Mouse (Mus musculus) testis, adult 2 months (tissue): ENCODE results near the gene Bok. TPM values are rescaled to one million over a fixed set of nuclear protein-coding genes. Genes with fewer than 3 reads are reported as not detected.

Experiments used
- H3K27ac ChIP-seq: fragments of 200-500 bp; 2 replicates; pipeline ENCODE4 v1.5.1; 2012; ENCODE audit warnings: low read depth, low read length; ENCODE audit not compliant: control insufficient read depth, insufficient read depth
- H3K27me3 ChIP-seq: fragments of 200-500 bp; 2 replicates; pipeline ENCODE4 v1.6.1; 2012; ENCODE audit warnings: mild to moderate bottlenecking, low read length, moderate library complexity; ENCODE audit not compliant: control insufficient read depth, insufficient read depth
- H3K36me3 ChIP-seq: fragments of 200-500 bp; 2 replicates; pipeline ENCODE4 v1.6.1; 2012; ENCODE audit warnings: mild to moderate bottlenecking, low read length; ENCODE audit not compliant: control insufficient read depth, insufficient read depth
- H3K4me1 ChIP-seq: fragments of 200-500 bp; 2 replicates; pipeline ENCODE4 v1.6.1; 2012; ENCODE audit warnings: low read length; ENCODE audit not compliant: control insufficient read depth, insufficient read depth
- H3K4me3 ChIP-seq: fragments of 200-500 bp; 2 replicates; pipeline ENCODE4 v1.5.1; 2012; ENCODE audit warnings: low read depth, mild to moderate bottlenecking, low read length, moderate library complexity, mixed read lengths; ENCODE audit not compliant: control insufficient read depth
- CTCF ChIP-seq: fragments of 200-500 bp; IDR thresholded peaks from 2 replicates; pipeline ENCODE4 v1.5.1; 2012; ENCODE audit warnings: low read depth, mild to moderate bottlenecking, inconsistent platforms, low read length, moderate library complexity; ENCODE audit not compliant: control insufficient read depth, insufficient read depth, insufficient replicate concordance
- POLR2A ChIP-seq: fragments of 200-500 bp; IDR thresholded peaks from 2 replicates; pipeline ENCODE4 v1.6.1; 2012; ENCODE audit warnings: low read depth, mild to moderate bottlenecking, inconsistent platforms, low read length, moderate library complexity; ENCODE audit not compliant: control insufficient read depth
- polyA plus RNA-seq: library from polyadenylated mRNA; depleted of rRNA; stranded (reverse); fragments of >200 nt; gene quantifications from 2 replicates; pipeline ENCODE4 v1.2.3, GENCODE M21; 2012

The Bok gene
- polyA plus RNA-seq, 1 experiment, result 5.6 TPM

DNA sequence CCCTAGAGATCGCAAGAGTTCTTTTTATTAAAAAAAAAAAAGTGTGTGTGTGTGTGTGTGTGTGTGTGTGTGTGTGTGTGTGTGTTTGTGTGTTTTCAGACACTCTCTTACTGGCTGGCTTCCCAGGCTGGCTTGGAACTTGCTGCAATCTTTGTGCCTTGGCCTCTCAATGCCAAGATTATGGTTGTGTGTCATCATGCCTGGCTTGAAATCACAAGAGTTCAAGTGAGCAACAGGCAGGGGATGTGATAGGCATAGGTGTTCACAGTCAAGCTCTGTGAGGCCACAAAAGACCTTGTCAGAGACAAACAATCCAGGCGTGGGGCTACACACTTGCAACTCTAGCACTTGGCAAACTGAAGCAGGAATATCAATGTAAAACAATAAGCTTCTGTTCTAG lies 7.1 kb upstream of the Bok start:
- Histone ChIP-seq H3K4me3 (no peak overlapping the region), H3K27ac (no peak overlapping the region), H3K27me3 (no peaks in the 10 kb centered on the region), H3K36me3 (no peaks in the 10 kb centered on the region), H3K4me1 (no peaks in the 10 kb centered on the region; the same call in 1 of the 2 replicates)
- TF ChIP-seq POLR2A (no peak), CTCF (no peak)

DNA sequence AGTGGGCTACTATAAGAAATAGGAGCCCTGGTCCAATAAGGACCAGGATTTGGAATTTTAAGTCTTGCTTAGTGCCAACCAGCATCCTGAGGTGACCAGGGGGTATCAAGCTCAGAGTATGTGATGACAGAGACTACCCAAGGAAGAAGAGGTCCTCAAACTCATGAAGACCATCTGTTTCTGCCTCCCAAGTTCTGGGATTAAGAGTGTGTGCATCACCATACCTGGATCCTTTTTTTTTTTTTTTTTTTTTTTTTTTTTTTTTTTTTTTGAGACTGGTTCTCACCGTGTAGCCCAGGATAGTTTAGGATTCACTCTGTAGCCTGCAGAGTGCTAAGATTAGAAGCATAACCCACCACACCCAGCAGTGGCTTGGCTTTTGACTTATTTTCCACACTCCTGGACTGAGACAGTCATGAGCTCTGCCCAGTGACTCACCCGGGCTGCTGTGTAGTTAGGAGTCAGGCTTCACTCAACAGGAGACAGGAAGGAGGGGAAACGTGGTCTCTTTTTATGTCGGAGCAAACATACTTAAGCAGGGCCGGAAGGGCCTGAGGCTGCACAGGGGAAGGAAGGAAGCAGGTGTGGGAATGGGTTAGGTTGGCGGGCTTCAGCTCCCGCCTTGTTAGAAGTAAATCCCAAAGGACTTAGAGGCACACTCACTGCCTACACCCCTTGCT lies 5.4 kb upstream of the Bok start:
- Histone ChIP-seq H3K27me3 (no peaks in the 10 kb centered on the region), H3K36me3 (no peaks in the 10 kb centered on the region), H3K4me1 (no peaks in the 10 kb centered on the region), H3K27ac (no peak overlapping the region), H3K4me3 (no peak overlapping the region)
- TF ChIP-seq POLR2A, result no peak
- TF ChIP-seq CTCF, result no peak

DNA sequence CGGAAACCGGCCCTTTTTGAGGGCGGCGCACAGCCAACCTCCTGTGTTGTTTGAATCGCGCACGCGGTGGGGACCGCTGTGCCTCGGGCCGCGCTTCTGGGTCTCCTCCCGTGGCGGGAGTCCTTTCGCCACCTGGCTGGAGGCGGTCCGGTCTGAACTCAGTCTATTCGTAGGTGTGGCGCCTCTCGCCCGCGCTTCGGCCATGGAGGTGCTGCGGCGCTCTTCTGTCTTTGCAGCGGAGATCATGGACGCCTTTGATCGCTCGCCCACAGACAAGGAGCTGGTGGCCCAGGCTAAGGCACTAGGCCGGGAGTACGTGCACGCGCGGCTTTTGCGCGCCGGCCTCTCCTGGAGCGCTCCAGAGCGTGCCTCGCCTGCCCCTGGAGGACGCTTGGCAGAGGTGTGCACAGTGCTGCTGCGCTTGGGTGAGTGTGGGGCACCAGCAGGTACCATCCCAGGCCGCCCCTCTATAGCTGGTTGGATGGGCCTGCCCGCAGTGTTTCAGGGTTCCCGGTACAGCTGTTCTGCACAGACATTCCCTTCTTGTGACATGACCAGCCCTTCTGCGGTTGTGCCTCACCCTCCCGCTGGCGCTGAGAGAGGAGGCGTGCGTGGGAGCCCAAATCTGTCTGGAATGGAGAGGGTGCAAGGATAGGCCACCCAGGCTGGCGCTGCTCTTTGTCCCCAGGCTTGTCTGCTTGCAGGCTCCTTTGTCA lies 943 bp downstream of the Bok start:
- H3K4me3 ChIP-seq, result peak overlapping the region; percentile 60
- no peaks in the 10 kb centered on the region for H3K27me3 ChIP-seq
- no peaks in the 10 kb centered on the region for H3K36me3 ChIP-seq
- no peak for TF ChIP-seq CTCF
- TF ChIP-seq POLR2A, result no peak
- H3K27ac ChIP-seq, result peak overlapping the region; percentile 23; the same call in 1 of the 2 replicates
- peaks cover 13% of the 10 kb centered on the region for H3K4me1 ChIP-seq

DNA sequence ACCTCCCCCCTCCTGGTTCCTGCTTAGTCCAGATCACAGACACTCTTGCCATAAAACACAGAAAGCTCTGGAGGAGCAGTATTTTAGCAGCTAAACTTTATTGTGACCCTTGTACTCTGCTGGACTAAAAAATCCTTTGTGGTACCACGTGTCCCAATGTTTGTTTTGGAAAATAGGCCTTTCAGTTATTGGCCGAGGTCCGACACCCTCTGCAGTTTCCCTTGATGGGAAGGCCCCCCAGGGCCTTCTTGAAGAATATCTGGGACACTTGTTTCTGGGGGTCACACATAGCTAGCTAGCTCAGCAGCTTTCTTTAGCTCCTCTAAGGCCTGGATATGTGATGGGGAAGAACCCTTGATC lies 1.5 kb downstream of the Bok start:
- TF ChIP-seq POLR2A, result no peak
- no peak for TF ChIP-seq CTCF
- H3K4me1 ChIP-seq, result peaks cover 13% of the 10 kb centered on the region
- no peaks in the 10 kb centered on the region for H3K36me3 ChIP-seq
- no peak overlapping the region for H3K4me3 ChIP-seq
- H3K27ac ChIP-seq, result no peak overlapping the region; the same call in 1 of the 2 replicates
- no peaks in the 10 kb centered on the region for H3K27me3 ChIP-seq

DNA sequence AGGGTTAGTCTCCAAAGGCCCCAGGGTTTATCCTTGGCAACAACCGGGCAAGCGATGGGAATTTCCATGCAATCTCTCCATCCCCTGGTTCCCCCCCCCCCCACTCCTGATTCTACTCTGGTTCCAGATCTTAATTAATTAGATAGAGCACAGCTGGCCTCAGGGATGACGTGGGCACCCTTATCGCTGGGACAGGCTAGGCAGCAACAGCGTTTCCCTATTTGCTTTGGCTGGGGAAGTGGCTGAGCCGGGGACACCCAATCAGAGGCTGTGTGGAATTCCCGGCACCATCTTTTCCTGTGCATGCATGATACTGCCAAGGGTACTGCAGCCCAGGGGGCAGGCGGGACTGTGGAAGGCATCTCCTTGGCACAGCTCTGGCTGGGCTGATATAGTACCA lies 2.7 kb downstream of the Bok start:
- Histone ChIP-seq H3K4me3 (no peak overlapping the region), H3K36me3 (no peaks in the 10 kb centered on the region), H3K4me1 (peaks cover 13% of the 10 kb centered on the region), H3K27me3 (no peaks in the 10 kb centered on the region), H3K27ac (no peak overlapping the region)
- no peak for TF ChIP-seq CTCF
- TF ChIP-seq POLR2A, result no peak

DNA sequence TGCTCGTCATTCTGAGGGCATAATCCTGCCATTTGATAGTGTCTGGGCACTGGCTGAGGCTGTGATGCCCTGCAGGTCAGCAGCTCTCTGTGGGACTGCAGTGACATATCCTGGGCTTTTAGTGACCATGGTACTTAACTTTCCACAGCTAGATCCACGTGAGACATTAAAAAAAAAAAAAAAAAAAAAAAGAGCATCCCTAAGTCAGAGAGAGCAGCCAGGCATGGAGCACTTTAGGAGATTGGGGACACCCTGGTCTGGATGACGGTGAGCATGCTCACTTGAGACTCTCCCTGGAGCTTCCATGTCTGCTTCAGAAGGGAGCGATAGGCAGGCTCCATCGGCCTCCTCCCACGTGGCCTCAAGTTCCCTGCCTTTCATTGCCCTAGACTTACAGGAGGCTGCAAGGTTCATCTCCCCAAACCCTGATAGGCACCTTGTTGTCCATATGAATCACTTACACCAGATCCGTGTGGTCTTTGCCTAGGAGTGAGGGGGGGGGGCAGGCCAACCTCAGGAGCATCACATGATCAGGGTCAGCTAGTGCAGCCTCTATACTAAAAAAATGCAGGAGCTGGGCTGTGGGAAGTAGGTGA lies 4.5 kb downstream of the Bok start:
- TF ChIP-seq CTCF, result no peak
- no peak for TF ChIP-seq POLR2A
- Histone ChIP-seq H3K36me3 (no peaks in the 10 kb centered on the region), H3K4me1 (peaks cover 13% of the 10 kb centered on the region), H3K27me3 (no peaks in the 10 kb centered on the region), H3K27ac (no peak overlapping the region), H3K4me3 (no peak overlapping the region)

DNA sequence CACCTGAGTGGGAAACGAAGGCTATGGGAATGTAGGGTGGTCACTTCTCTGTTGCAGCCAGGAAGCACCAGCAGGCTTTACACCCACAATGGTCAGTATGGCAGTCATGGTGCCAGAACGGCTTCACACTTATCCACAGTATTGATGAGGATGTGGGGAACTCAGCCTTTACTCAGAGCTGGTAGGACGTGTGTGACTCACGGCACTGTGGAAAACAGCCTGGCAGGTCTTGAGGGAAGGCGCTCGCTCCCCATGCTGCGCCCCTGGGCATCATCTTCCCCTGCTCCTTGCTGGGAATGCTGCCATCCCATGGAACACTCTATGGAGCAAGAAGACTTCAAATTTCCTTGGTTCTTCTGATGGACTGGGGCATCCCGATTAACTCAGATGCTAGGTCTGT lies 5.6 kb downstream of the Bok start:
- TF ChIP-seq CTCF, result no peak
- no peak for TF ChIP-seq POLR2A
- Histone ChIP-seq H3K36me3 (no peaks in the 10 kb centered on the region), H3K4me3 (no peak overlapping the region), H3K27me3 (no peaks in the 10 kb centered on the region), H3K4me1 (peaks cover 6% of the 10 kb centered on the region), H3K27ac (no peak overlapping the region)
